Mouse (Mus musculus): Measurements from ENCODE around the gene Olfr1242. TPM values are rescaled to one million over a fixed set of nuclear protein-coding genes. Genes with fewer than 3 reads are reported as not detected.

Gene Olfr1242
- total RNA-seq (2021): not detected
- long read RNA-seq, experiment 1: 0 reads
- long read RNA-seq, experiment 2: 0 reads

DNA sequence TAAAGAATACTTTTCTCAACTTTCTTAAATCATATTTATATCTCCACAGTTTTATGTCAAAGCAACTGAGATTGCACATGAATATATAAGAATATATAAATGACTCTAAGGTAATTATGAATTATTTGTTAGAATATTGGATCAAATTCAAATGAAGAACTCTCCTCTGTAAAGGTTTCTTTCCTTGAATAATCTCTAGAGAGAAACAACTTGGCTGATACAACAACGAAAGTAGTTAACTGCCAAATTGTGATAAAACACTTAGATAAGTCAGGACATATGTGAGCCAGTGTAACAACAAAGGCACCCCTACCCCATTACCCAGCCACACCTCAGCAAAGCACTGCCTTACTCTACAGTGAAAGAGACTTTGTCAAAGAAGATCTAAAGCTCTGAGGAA lies at the start of gene Olfr1242:
TSS of gene Olfr1242 (minus strand) at position 101 of the 400 bp plus-strand sequence.
- no peak for DNase-seq (ENCODE audit: low spot score in 2 of 2)

DNA sequence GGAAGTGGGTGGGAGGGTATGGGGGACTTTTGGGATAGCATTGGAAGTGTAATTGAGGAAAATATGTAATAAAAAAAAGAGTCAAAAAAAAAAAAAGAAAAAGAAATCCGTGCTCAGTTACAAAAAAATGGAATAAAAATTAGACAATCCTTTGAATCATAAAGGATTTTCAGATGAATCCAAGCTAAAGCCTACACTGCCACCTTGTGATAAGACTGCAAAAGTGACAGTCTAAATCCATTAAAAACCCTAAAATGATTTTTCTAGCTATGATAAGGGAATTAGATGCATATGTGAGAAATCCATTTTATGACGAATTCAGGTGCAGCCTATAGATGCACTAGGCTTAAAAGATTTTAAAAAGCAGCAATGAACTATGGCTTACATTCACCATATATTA lies 46.4 kb upstream of the Olfr1242 start:
- DNase-seq (ENCODE audit: low spot score in 2 of 2): peak in 1 of 2 experiments; percentile 15

DNA sequence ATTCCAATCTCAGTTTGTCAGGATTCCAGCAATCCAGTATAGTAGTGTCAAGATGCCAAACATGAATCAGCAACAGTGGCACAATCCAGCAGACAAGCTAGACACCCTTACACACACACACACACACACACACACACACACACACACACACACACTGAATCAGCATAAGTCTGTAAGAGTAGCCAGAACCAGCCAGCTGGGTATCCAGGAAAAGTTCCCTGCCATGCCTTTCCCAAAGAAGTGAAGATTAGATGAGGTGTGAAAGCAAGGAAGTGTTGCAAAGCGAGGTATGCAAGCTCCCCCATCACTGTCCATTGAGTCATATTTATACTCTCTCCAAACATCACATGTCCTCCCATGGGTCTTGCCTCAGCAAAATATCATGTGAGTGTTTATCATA lies 41.8 kb upstream of the Olfr1242 start:
- no peak for DNase-seq (ENCODE audit: low spot score in 2 of 2)

DNA sequence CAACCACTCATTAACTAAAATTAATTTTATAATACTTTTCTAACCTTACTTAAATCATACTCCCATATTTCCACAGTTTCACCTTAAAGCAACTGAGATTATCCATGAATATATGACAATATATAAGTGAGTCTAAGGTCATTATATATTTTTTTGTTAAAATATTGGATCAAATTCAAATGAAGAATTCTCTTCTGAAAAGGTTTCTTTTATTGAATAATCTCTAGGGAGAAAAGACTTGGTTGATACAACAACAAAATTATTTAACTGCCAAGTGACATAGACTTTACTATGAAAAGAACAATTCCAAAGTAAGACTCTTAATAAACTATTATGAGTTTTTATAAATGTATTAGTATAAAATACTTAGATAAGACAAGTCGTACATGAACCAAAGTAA lies 33.3 kb upstream of the Olfr1242 start, which contains the start of gene Olfr1243:
TSS of gene Olfr1243 (minus strand) at position 101 of the 400 bp plus-strand sequence.
- DNase-seq (ENCODE audit: low spot score in 2 of 2): no peak

DNA sequence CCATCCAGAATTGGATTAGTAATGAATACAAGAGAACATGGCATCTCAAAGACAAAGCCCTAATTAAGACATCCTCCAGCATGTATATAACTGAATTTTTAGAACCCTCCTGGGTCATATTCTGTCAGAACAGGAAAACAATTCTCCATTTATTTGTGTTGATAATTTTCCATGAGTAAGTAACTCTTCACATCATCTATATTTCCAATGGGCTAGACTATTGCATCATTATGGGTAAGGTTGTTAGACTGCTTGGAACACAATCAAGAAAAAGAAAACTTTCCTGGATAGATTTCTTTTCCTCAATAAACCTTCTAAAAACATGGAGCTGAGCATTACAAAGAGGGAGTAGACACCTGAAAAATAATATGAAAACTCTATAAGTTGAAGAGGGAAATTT lies 11.1 kb downstream of the Olfr1242 start, which contains the start of gene Olfr1241:
TSS of gene Olfr1241 (minus strand) at position 101 of the 400 bp plus-strand sequence.
- no peak for DNase-seq (ENCODE audit: low spot score in 2 of 2)

DNA sequence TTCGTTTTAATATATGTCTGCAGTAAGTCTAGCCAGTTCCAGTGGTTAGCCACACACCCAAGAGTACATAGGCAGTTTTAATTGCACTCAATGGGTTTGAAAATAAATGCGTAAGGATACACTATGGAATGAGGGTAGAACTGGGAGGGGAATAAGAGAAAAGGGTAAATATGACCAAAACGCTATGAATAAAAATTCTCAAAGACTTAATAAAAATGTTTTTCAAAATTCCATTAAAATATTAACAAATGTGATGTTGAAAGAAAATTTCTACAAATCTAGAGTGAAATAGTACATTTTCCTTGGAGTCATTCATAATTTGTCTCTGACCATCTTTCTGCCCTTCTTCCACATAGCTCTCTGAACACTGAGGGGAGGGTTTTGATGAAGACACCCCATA lies 55.2 kb downstream of the Olfr1242 start, which contains the start of gene Olfr1240:
TSS of gene Olfr1240 (minus strand) at position 101 of the 400 bp plus-strand sequence.
- DNase-seq (ENCODE audit: low spot score in 2 of 2): no peak

Other genes starting within 250 kb of the Olfr1242 start
- gene Olfr1228, start 244.3 kb downstream of the Olfr1242 start, total RNA-seq (2021): not detected
- not detected for gene Olfr1229, start 210.3 kb downstream of the Olfr1242 start, total RNA-seq (2021)
- not detected for gene Olfr1230, start 201.1 kb downstream of the Olfr1242 start, total RNA-seq (2021)
- gene Olfr1231, start 191.3 kb downstream of the Olfr1242 start, total RNA-seq (2021): not detected
- gene Olfr1232, start 168.7 kb downstream of the Olfr1242 start, total RNA-seq (2021): not detected
- not detected for gene Olfr1233, start 155.9 kb downstream of the Olfr1242 start, total RNA-seq (2021)
- not detected for gene Olfr1234, start 133.5 kb downstream of the Olfr1242 start, total RNA-seq (2021)
- not detected for gene Olfr1238, start 88.7 kb downstream of the Olfr1242 start, total RNA-seq (2021)
- gene Olfr1239, start 77.9 kb downstream of the Olfr1242 start, total RNA-seq (2021): not detected
- not detected for gene Olfr1240, start 55.3 kb downstream of the Olfr1242 start, total RNA-seq (2021)
- gene Olfr1241, start 11.2 kb downstream of the Olfr1242 start, total RNA-seq (2021): not detected
- not detected for gene Olfr1243, start 33.2 kb upstream of the Olfr1242 start, total RNA-seq (2021)
- not detected for gene Olfr1245, start 80.1 kb upstream of the Olfr1242 start, total RNA-seq (2021)
- not detected for gene Olfr1246, start 94.8 kb upstream of the Olfr1242 start, total RNA-seq (2021)
- gene Olfr1247, start 115.8 kb upstream of the Olfr1242 start, total RNA-seq (2021): under 1 TPM; 0.09 to 0.10 TPM
- not detected for gene Olfr1248, start 119.9 kb upstream of the Olfr1242 start, total RNA-seq (2021)
- gene Olfr1249, start 136.6 kb upstream of the Olfr1242 start, total RNA-seq (2021): not detected
- gene Olfr1250, start 163.1 kb upstream of the Olfr1242 start, total RNA-seq (2021): not detected
- not detected for gene Olfr1251, start 173.6 kb upstream of the Olfr1242 start, total RNA-seq (2021)
- not detected for gene Olfr1252, start 226.7 kb upstream of the Olfr1242 start, total RNA-seq (2021)

Measured in layer of hippocampus, postnatal 14 days (tissue).